In the genomic region with DNA sequence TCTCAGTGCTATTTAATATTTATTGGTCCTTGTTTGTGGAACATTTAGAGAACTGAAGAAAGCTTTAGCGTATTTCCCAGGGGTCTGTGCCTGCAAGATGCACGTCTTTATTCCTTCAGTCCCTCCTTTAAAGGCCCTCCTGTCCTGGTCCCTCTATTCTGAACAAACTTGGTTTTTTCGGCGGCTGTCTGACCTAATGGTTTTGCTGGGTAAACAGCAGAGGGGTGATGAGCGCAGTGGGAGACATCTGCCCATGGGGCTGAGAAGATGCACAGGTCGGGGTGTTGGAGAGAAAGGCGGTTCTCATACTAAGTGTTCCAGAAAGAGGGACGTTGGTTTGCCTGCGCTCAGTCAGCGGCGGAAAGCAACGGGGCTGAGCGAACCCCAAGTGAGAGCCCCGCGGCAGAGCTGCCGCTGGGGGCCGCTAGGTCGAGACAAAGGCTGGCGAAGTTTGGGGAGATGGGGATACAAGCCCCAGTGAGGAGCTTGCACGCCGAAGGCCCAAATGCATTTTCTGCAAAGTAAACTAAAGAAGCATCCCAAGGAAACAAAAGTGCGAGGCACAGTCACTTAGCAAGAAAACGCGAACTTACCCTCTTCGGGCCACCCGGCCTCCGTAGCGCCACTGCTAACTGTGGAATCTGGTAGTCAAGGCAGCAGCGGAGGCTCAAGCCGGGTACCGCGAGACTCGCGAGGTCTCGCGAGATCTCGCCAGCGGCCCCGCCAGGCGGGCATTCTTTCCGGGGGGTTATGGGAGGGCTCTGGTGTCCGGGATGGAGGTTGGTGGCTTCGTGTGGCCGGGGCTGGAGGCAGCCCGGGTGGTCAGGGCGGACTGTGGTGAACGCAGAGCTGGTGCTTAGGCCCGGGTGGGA, we compare ENCODE assay signal across 8 mouse cellular contexts. TPM values are rescaled to one million over a fixed set of nuclear protein-coding genes. Genes with fewer than 3 reads are reported as not detected.
DNase-seq lines count a peak whose midpoint lies in the region; ATAC-seq lines count a peak whose summit lies in the region.

Stxbp4 (minus strand) TSS at position 645 of the 872 bp plus-strand sequence.
Cox11 (plus strand) TSS at position 734 of the 872 bp plus-strand sequence.

- ATAC-seq in megakaryocyte progenitor cell, adult 5-6 weeks (replicated peaks; ENCODE audit: poor library complexity): peak; percentile 97

- peak; percentile 92 for DNase-seq in adipocyte (ENCODE audit: low spot score)
- DNase-seq in embryo, embryonic 10 days (ENCODE audit: low spot score): peak; percentile 95
- DNase-seq in gastrocnemius, postnatal 10 days: peak; percentile 94
- peak; percentile 95 for DNase-seq in induced T-regulatory cell, adult 2 months (ENCODE audit: low read depth)
- DNase-seq in left cerebral cortex, adult 9 months (ENCODE audit: low spot score in 2 of 2): peak; percentile 85 to 95
- DNase-seq in right cerebral cortex, postnatal 14 days: peak; percentile 96
- DNase-seq in urinary bladder, postnatal 36 days (ENCODE audit: low spot score in 2 of 2): peak; percentile 85 to 91

RNA-seq across cellular contexts. Expression of gene Stxbp4, which starts in this region (rescaled TPM):
- total RNA-seq in gastrocnemius, postnatal 10 days (2021): 10 to 100 TPM; 11.4 to 13.5 TPM
- total RNA-seq in megakaryocyte progenitor cell, adult 5-6 weeks (2015): 5.0 and 7.4 TPM in 2 replicates
- total RNA-seq in megakaryocyte progenitor cell, adult 5-6 weeks (2017): 2.7 and 4.4 TPM in 2 replicates

RNA-seq across cellular contexts. Expression of gene Cox11, which starts in this region (rescaled TPM):
- total RNA-seq in gastrocnemius, postnatal 10 days (2021): 10 to 100 TPM; 21.6 to 22.2 TPM
- total RNA-seq in megakaryocyte progenitor cell, adult 5-6 weeks (2015): 29.9 and 35.5 TPM in 2 replicates
- total RNA-seq in megakaryocyte progenitor cell, adult 5-6 weeks (2017): 15.5 and 17.2 TPM in 2 replicates

Comparison
In these comparisons a context has a peak if more than half of its experiments do, and no peak if none do; other contexts are left out.
1. Peak in every context shown above with its lines: DNase-seq and ATAC-seq.